Mouse (Mus musculus) heart, postnatal 0 days (tissue): Measurements from ENCODE around the gene Tor1aip2.

Experiments
- CTCF ChIP-seq: IDR thresholded peaks from 2 replicates; pipeline ENCODE4 v1.5.1; 2016; ENCODE audit warnings: antibody characterized with exemption, control low read depth, low read depth
- EP300 ChIP-seq: IDR thresholded peaks from 2 replicates; pipeline ENCODE4 v1.6.1; 2016; ENCODE audit warnings: antibody characterized with exemption, low read depth

- no peak for TF ChIP-seq CTCF
- no peak for TF ChIP-seq EP300
Observed at GRCm38 (mm10) chr1:156020402-156020801, 14.8 kb upstream of the Tor1aip2 start.
